Mouse (Mus musculus) urinary bladder, postnatal 25 days (tissue): ENCODE data around the gene Olfr459.

Experiments used
- DNase-seq: peaks from one replicate; pipeline ENCODE4 v3.0.0; 2022; ENCODE audit warnings: low spot score

The Olfr459 gene

GRCm38 (mm10) chr6:41775077-41775476 is at the start of gene Olfr459:
TSS of gene Olfr459 (minus strand) at chr6:41775177.
- no peak for DNase-seq

GRCm38 (mm10) chr6:41824086-41824485 is 49.1 kb upstream of the Olfr459 start:
- no peak for DNase-seq

- no peak for DNase-seq
These were observed 11.7 kb upstream of the Olfr459 start for GRCm38 (mm10) chr6:41786700-41787099.

- DNase-seq = no peak
These were observed 744 bp upstream of the Olfr459 start for GRCm38 (mm10) chr6:41775721-41776120.

- DNase-seq = no peak
These were observed 5.1 kb downstream of the Olfr459 start for GRCm38 (mm10) chr6:41769872-41770271.

- no peak for DNase-seq
These were observed 10.7 kb downstream of the Olfr459 start for GRCm38 (mm10) chr6:41764306-41764705.

- no peak for DNase-seq
These were observed 12.6 kb downstream of the Olfr459 start for GRCm38 (mm10) chr6:41762370-41762757.

- DNase-seq = peak; percentile 40
These were observed 13.1 kb downstream of the Olfr459 start for GRCm38 (mm10) chr6:41761702-41762369.

GRCm38 (mm10) chr6:41759618-41760017 is 15.4 kb downstream of the Olfr459 start:
- no peak for DNase-seq

GRCm38 (mm10) chr6:41758421-41758820 is 16.6 kb downstream of the Olfr459 start:
- DNase-seq = no peak

GRCm38 (mm10) chr6:41757199-41757598 is 17.8 kb downstream of the Olfr459 start:
- DNase-seq = no peak

GRCm38 (mm10) chr6:41754626-41755025 is 20.4 kb downstream of the Olfr459 start:
- DNase-seq = no peak

GRCm38 (mm10) chr6:41744664-41745392 is 30.1 kb downstream of the Olfr459 start:
- no peak for DNase-seq

- DNase-seq = no peak
These were observed 33.9 kb downstream of the Olfr459 start for GRCm38 (mm10) chr6:41741101-41741500.

GRCm38 (mm10) chr6:41734719-41735470 is 40.1 kb downstream of the Olfr459 start:
- no peak for DNase-seq

- no peak for DNase-seq
These were observed 46.9 kb downstream of the Olfr459 start for GRCm38 (mm10) chr6:41727989-41728609.

GRCm38 (mm10) chr6:41721430-41721829 is 53.5 kb downstream of the Olfr459 start:
- DNase-seq = no peak
